Mouse (Mus musculus) liver, embryonic 15.5 days (tissue): Measurements from ENCODE around the gene Angel2. TPM values are rescaled to one million over a fixed set of nuclear protein-coding genes. Genes with fewer than 3 reads are reported as not detected.

Experiments
- ATAC-seq: fragments of 200-750 bp; cut with Nextera tagmentation; 2 replicates; pipeline ENCODE4 v1.8.0; 2017; ENCODE audit warnings: moderate number of reproducible peaks, mild to moderate bottlenecking, moderate library complexity; ENCODE audit not compliant: insufficient read depth
- H3K27ac ChIP-seq: fragments of 300-500 bp; sonication (generic); replicated peaks from 2 replicates; pipeline ENCODE4 v1.5.1; 2015; ENCODE audit warnings: mild to moderate bottlenecking, inconsistent platforms
- H3K27me3 ChIP-seq: fragments of 300-500 bp; sonication (generic); 2 replicates; pipeline ENCODE4 v1.6.1; 2015; ENCODE audit warnings: mild to moderate bottlenecking, inconsistent platforms
- H3K36me3 ChIP-seq: fragments of 300-500 bp; sonication (generic); replicated peaks from 2 replicates; pipeline ENCODE4 v1.6.1; 2015; ENCODE audit warnings: moderate library complexity, mild to moderate bottlenecking, inconsistent platforms
- H3K4me1 ChIP-seq: fragments of 300-500 bp; sonication (generic); replicated peaks from 2 replicates; pipeline ENCODE4 v1.6.1; 2015; ENCODE audit warnings: inconsistent platforms
- H3K4me2 ChIP-seq: fragments of 300-500 bp; sonication (generic); 2 replicates; pipeline ENCODE4 v1.6.1; 2015; ENCODE audit warnings: moderate library complexity, mild to moderate bottlenecking, inconsistent platforms
- H3K4me3 ChIP-seq: fragments of 300-500 bp; sonication (generic); replicated peaks from 2 replicates; pipeline ENCODE4 v1.5.1; 2015; ENCODE audit warnings: mild to moderate bottlenecking, inconsistent platforms
- H3K9ac ChIP-seq: fragments of 300-500 bp; sonication (generic); 2 replicates; pipeline ENCODE4 v1.6.1; 2015; ENCODE audit warnings: moderate library complexity, mild to moderate bottlenecking, inconsistent platforms
- H3K9me3 ChIP-seq: fragments of 300-500 bp; sonication (generic); replicated peaks from 2 replicates; pipeline ENCODE4 v1.6.1; 2016; ENCODE audit warnings: inconsistent platforms
- WGBS: fragments of 180-500 bp; shearing (Covaris S2); methylation state at CpG from one replicate; pipeline ENCODE4 v1.1.7; 2015; ENCODE audit warnings: mixed read lengths; ENCODE audit not compliant: insufficient replicate concordance; 5-methylcytosine and 5-hydroxymethylcytosine counted together
- polyA plus RNA-seq: library from polyadenylated mRNA; unstranded; fragments of >200 nt; fragmentation: Nextera tagmentation; extraction: Ambion mirVana; gene quantifications from 2 replicates; pipeline ENCODE4 v1.2.1, GENCODE M21; 2015

Angel2 gene
- polyA plus RNA-seq, 1 experiment from 2014 or later = 13.4 TPM

DNA sequence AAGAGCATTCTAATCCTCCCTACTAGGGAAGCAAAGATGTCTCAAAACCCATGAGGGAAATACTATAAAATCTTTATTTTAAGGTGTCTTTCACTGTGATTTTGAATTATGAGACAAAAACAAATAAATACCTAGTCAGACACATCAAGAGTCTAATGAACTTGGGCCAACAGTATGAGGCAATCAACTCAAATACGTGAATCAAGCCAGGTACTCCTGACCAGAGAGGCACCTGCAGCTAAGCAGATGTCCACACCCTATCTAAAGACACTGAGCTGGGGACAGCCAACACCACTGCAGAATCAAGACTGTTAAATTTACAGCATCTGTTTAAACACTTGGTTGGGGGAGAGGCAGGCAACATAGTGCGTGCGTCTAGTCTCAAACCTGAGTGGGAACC is 20.8 kb upstream of the Angel2 start:
- Histone ChIP-seq H3K27ac (no peak overlapping the region), H3K36me3 (0 out of 2 replicates have a peak, but pooled peaks cover 6% of the 10 kb centered on the region), H3K27me3 (no peaks in the 10 kb centered on the region), H3K4me3 (no peak overlapping the region), H3K9me3 (no peaks in the 10 kb centered on the region), H3K4me2 (no peak overlapping the region), H3K9ac (no peak overlapping the region), H3K4me1 (no peaks in the 10 kb centered on the region)
- 84% methylated on average over 3 of the region's 3 CpGs for WGBS
- no peak for ATAC-seq

GRCm38 (mm10) chr1:190904714-190905113 is 20.2 kb upstream of the Angel2 start:
- WGBS = 83% methylated on average over 16 of the region's 16 CpGs
- Histone ChIP-seq H3K36me3 (0 out of 2 replicates have a peak, but pooled peaks cover 6% of the 10 kb centered on the region), H3K27me3 (no peaks in the 10 kb centered on the region), H3K4me1 (no peaks in the 10 kb centered on the region), H3K4me3 (no peak overlapping the region), H3K9ac (no peak overlapping the region), H3K27ac (no peak overlapping the region), H3K9me3 (no peaks in the 10 kb centered on the region), H3K4me2 (no peak overlapping the region)
- no peak for ATAC-seq

- WGBS = 63% methylated on average over 6 of the region's 6 CpGs
- no peak overlapping the region for H3K27ac ChIP-seq
- H3K4me2 ChIP-seq = peak overlapping the region; percentile 90
- peaks cover 25% of the 10 kb centered on the region for H3K4me1 ChIP-seq
- H3K27me3 ChIP-seq = 0 out of 2 replicates have a peak, but pooled peaks cover 3% of the 10 kb centered on the region
- peak overlapping the region; percentile 71 for H3K4me3 ChIP-seq
- no peak for ATAC-seq
- H3K9me3 ChIP-seq = no peaks in the 10 kb centered on the region
- H3K36me3 ChIP-seq = no peaks in the 10 kb centered on the region
- no peak overlapping the region for H3K9ac ChIP-seq
These were observed 14.1 kb upstream of the Angel2 start for GRCm38 (mm10) chr1:190910836-190911235.

GRCm38 (mm10) chr1:190911415-190912123 is 13.3 kb upstream of the Angel2 start, which contains the start of gene Rps6kc1:
Gene Rps6kc1, minus strand, starts transcription at chr1:190911770.
- Histone ChIP-seq H3K27ac (0 out of 2 replicates have a peak within 1 kb of the TSS, but pooled peaks have one; percentile 14), H3K4me3 (peak within 1 kb of the TSS; percentile 71), H3K27me3 (0 out of 2 replicates have a peak, but pooled peaks cover 3% of the 10 kb centered on the region), H3K36me3 (no peaks in the 10 kb centered on the region), H3K9ac (peak within 1 kb of the TSS; percentile 75), H3K4me2 (peak within 1 kb of the TSS; percentile 90), H3K4me1 (peaks cover 25% of the 10 kb centered on the region), H3K9me3 (no peaks in the 10 kb centered on the region)
- peak; percentile 85 for ATAC-seq
- WGBS = under 1% methylated on average over 47 of the region's 47 CpGs

GRCm38 (mm10) chr1:190912623-190913022 is 12.3 kb upstream of the Angel2 start:
- Histone ChIP-seq H3K4me1 (peaks cover 25% of the 10 kb centered on the region), H3K27me3 (0 out of 2 replicates have a peak, but pooled peaks cover 3% of the 10 kb centered on the region), H3K9ac (no peak overlapping the region), H3K9me3 (no peaks in the 10 kb centered on the region), H3K27ac (no peak overlapping the region), H3K36me3 (no peaks in the 10 kb centered on the region), H3K4me2 (no peak overlapping the region), H3K4me3 (no peak overlapping the region)
- ATAC-seq = no peak
- WGBS = 20% methylated on average over 1 of the region's 1 CpGs

- H3K4me2 ChIP-seq = no peak overlapping the region
- H3K4me1 ChIP-seq = no peaks in the 10 kb centered on the region
- H3K36me3 ChIP-seq = no peaks in the 10 kb centered on the region
- no peaks in the 10 kb centered on the region for H3K9me3 ChIP-seq
- no peak for ATAC-seq
- no peak overlapping the region for H3K9ac ChIP-seq
- 51% methylated on average over 7 of the region's 7 CpGs for WGBS
- H3K27ac ChIP-seq = no peak overlapping the region
- H3K4me3 ChIP-seq = no peak overlapping the region
- no peaks in the 10 kb centered on the region; the same call in 1 of the 2 replicates for H3K27me3 ChIP-seq
These were observed 6.0 kb upstream of the Angel2 start for GRCm38 (mm10) chr1:190918938-190919337.

- ATAC-seq = no peak
- 53% methylated on average over 8 of the region's 8 CpGs for WGBS
- Histone ChIP-seq H3K4me2 (no peak overlapping the region), H3K9me3 (no peaks in the 10 kb centered on the region), H3K9ac (no peak overlapping the region), H3K27me3 (no peaks in the 10 kb centered on the region; the same call in 1 of the 2 replicates), H3K4me3 (no peak overlapping the region), H3K36me3 (no peaks in the 10 kb centered on the region), H3K27ac (no peak overlapping the region), H3K4me1 (no peaks in the 10 kb centered on the region)
These were observed 5.0 kb upstream of the Angel2 start for GRCm38 (mm10) chr1:190919725-190920469.

DNA sequence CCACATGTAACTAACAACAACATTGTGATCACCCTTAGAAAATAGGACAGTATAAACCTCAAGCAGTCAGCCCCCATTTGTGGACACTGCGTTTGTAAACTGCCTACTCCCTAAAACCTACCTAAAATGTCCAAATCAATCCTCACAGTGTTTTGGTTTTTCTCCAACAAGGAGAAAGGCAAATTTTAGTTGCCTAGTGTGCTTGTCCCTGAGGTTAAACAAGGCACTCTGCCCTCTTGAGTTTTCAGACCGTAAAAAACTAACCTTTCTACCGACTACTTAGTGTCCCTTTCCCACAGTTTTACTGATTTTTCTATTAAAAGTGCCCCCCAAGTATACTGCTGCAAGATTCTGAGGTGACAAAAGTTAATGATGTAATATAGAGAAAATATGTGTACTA is 2.4 kb downstream of the Angel2 start:
- WGBS = 73% methylated on average over 3 of the region's 3 CpGs
- H3K27ac ChIP-seq = no peak overlapping the region
- H3K9ac ChIP-seq = no peak overlapping the region
- no peaks in the 10 kb centered on the region; the same call in 1 of the 2 replicates for H3K27me3 ChIP-seq
- H3K4me3 ChIP-seq = peak overlapping the region; percentile 87
- peak overlapping the region; percentile 78 for H3K4me2 ChIP-seq
- H3K36me3 ChIP-seq = no peaks in the 10 kb centered on the region
- ATAC-seq = no peak
- peaks cover 24% of the 10 kb centered on the region for H3K4me1 ChIP-seq
- H3K9me3 ChIP-seq = no peaks in the 10 kb centered on the region

- WGBS = 7% methylated on average over 16 of the region's 16 CpGs
- Histone ChIP-seq H3K4me2 (peak overlapping the region; percentile 78), H3K36me3 (0 out of 2 replicates have a peak, but pooled peaks cover 2% of the 10 kb centered on the region), H3K9me3 (no peaks in the 10 kb centered on the region), H3K4me1 (peaks cover 24% of the 10 kb centered on the region), H3K9ac (peak overlapping the region; percentile 79), H3K27me3 (no peaks in the 10 kb centered on the region; the same call in 1 of the 2 replicates), H3K4me3 (peak overlapping the region; percentile 87), H3K27ac (peak overlapping the region; percentile 99)
- peak; percentile 7 for ATAC-seq
These were observed 2.9 kb downstream of the Angel2 start for GRCm38 (mm10) chr1:190927751-190928369.

GRCm38 (mm10) chr1:190928370-190929009 is 3.6 kb downstream of the Angel2 start:
- peak; percentile 97 for ATAC-seq
- peak overlapping the region; percentile 87 for H3K4me3 ChIP-seq
- no peaks in the 10 kb centered on the region; the same call in 1 of the 2 replicates for H3K27me3 ChIP-seq
- H3K9me3 ChIP-seq = no peaks in the 10 kb centered on the region
- peak overlapping the region; percentile 99 for H3K27ac ChIP-seq
- peaks cover 24% of the 10 kb centered on the region for H3K4me1 ChIP-seq
- peak overlapping the region; percentile 79 for H3K9ac ChIP-seq
- 0 out of 2 replicates have a peak, but pooled peaks cover 5% of the 10 kb centered on the region for H3K36me3 ChIP-seq
- WGBS = under 1% methylated on average over 71 of the region's 79 CpGs
- peak overlapping the region; percentile 78 for H3K4me2 ChIP-seq
